Mouse (Mus musculus) CH12.LX (cell line): ENCODE data around the gene Syne1. TPM values are rescaled to one million over a fixed set of nuclear protein-coding genes. Genes with fewer than 3 reads are reported as not detected.

Experiments
- DNase-seq: peaks from one replicate; pipeline ENCODE4 v3.0.0-alpha.2; 2013; ENCODE audit errors: extremely low read depth
- H3K27ac ChIP-seq: 2 replicates; pipeline ENCODE4 v1.5.1; 2012; ENCODE audit warnings: low read depth, mild to moderate bottlenecking, control low read depth, moderate library complexity; ENCODE audit not compliant: insufficient read depth
- H3K27me3 ChIP-seq: replicated peaks from 2 replicates; pipeline ENCODE3; 2012; ENCODE audit warnings: inconsistent platforms
- H3K36me3 ChIP-seq, 2 experiments: replicated peaks in 1 of 2; 2 replicates each; pipeline versions ENCODE3 to v1.6.1; 2012; ENCODE audit warnings: inconsistent platforms in 1 of 2, low read length in 1 of 2, mild to moderate bottlenecking in 1 of 2, mixed read lengths in 1 of 2, moderate library complexity in 1 of 2; ENCODE audit not compliant: control insufficient read depth in 1 of 2, insufficient read depth in 1 of 2
- H3K4me1 ChIP-seq, 2 experiments: 2 replicates each; pipeline ENCODE4 v1.6.1; 2012; ENCODE audit warnings: inconsistent platforms in 1 of 2, moderate library complexity in 1 of 2; ENCODE audit not compliant: insufficient read depth in 2 of 2, control insufficient read depth in 1 of 2
- H3K4me2 ChIP-seq: 2 replicates; pipeline ENCODE4 v1.6.1; 2012; ENCODE audit warnings: low read depth, mild to moderate bottlenecking, control low read depth; ENCODE audit not compliant: poor library complexity, insufficient read depth, severe bottlenecking
- H3K4me3 ChIP-seq, 3 experiments: fragments of 150-350 bp in 1 of 3; sonication (generic) in 1 of 3; replicated peaks in 1 of 3; 2 replicates each; pipeline versions ENCODE3 to v1.5.1; 2011 to 2012; ENCODE audit warnings: low read depth in 2 of 3, low read length in 2 of 3, mild to moderate bottlenecking in 2 of 3, moderate library complexity in 2 of 3, control low read depth in 1 of 3, improper control_type of control experiment in 1 of 3, inconsistent platforms in 1 of 3, mixed read lengths in 1 of 3; ENCODE audit not compliant: poor library complexity in 1 of 3
- H3K79me2 ChIP-seq: replicated peaks from 2 replicates; pipeline ENCODE4 v1.6.1; 2012; ENCODE audit warnings: mild to moderate bottlenecking, moderate library complexity; ENCODE audit not compliant: control insufficient read depth, poor library complexity, insufficient read depth, severe bottlenecking; ENCODE audit errors: extremely low read depth
- H3K9ac ChIP-seq: 2 replicates; pipeline ENCODE4 v1.6.1; 2012; ENCODE audit warnings: low read depth, mild to moderate bottlenecking, control low read depth, moderate library complexity; ENCODE audit not compliant: insufficient read depth
- H3K9me3 ChIP-seq: replicated peaks from 2 replicates; pipeline ENCODE3; 2012; ENCODE audit warnings: low read length, inconsistent platforms, mixed read lengths
- BHLHE40 ChIP-seq: IDR thresholded peaks from 2 replicates; pipeline ENCODE4 v1.6.1; 2011; ENCODE audit warnings: mild to moderate bottlenecking, low read depth, low read length, improper control_type of control experiment
- E2F4 ChIP-seq: IDR thresholded peaks from 2 replicates; pipeline ENCODE4 v1.6.1; 2011; ENCODE audit warnings: low read depth, low read length, improper control_type of control experiment; ENCODE audit not compliant: insufficient replicate concordance
- ELF1 ChIP-seq: IDR thresholded peaks from 2 replicates; pipeline ENCODE4 v1.6.1; 2014; ENCODE audit warnings: low read depth, mild to moderate bottlenecking, inconsistent platforms, low read length, improper control_type of control experiment
- EP300 ChIP-seq: IDR thresholded peaks from 2 replicates; pipeline ENCODE4 v1.6.1; 2011; ENCODE audit warnings: low read length, improper control_type of control experiment
- ETS1 ChIP-seq: conservative IDR thresholded peaks from 2 replicates; pipeline ENCODE4 v1.6.1; 2012; ENCODE audit warnings: low read depth, mild to moderate bottlenecking, inconsistent platforms, low read length, improper control_type of control experiment, moderate library complexity
- GABPA ChIP-seq: IDR thresholded peaks from 2 replicates; pipeline ENCODE4 v1.6.1; 2012; ENCODE audit warnings: low read depth, low read length, improper control_type of control experiment, inconsistent platforms; ENCODE audit not compliant: insufficient replicate concordance
- HCFC1 ChIP-seq: IDR thresholded peaks from 2 replicates; pipeline ENCODE4 v1.6.1; 2012; ENCODE audit warnings: low read depth, mild to moderate bottlenecking, inconsistent platforms, low read length, improper control_type of control experiment
- IRF4 ChIP-seq: IDR thresholded peaks from 2 replicates; pipeline ENCODE4 v1.6.1; 2014; ENCODE audit warnings: low read depth, mild to moderate bottlenecking, inconsistent platforms, low read length, improper control_type of control experiment
- JUN ChIP-seq: IDR thresholded peaks from 2 replicates; pipeline ENCODE4 v1.6.1; 2011; ENCODE audit warnings: low read depth, mild to moderate bottlenecking, low read length, improper control_type of control experiment, moderate library complexity; ENCODE audit not compliant: insufficient read depth
- JUND ChIP-seq: conservative IDR thresholded peaks from 2 replicates; pipeline ENCODE4 v1.6.1; 2011; ENCODE audit warnings: low read depth, low read length, improper control_type of control experiment
- KAT2A ChIP-seq: IDR thresholded peaks from 2 replicates; pipeline ENCODE4 v1.6.1; 2012; ENCODE audit warnings: low read length, improper control_type of control experiment, inconsistent platforms; ENCODE audit not compliant: insufficient replicate concordance
- MAFK ChIP-seq: IDR thresholded peaks from 2 replicates; pipeline ENCODE4 v1.6.1; 2011; ENCODE audit warnings: low read length, improper control_type of control experiment; ENCODE audit not compliant: insufficient replicate concordance
- MAX ChIP-seq: IDR thresholded peaks from 2 replicates; pipeline ENCODE4 v1.6.1; 2011; ENCODE audit warnings: low read length, improper control_type of control experiment
- MAZ ChIP-seq: IDR thresholded peaks from 2 replicates; pipeline ENCODE4 v1.6.1; 2012; ENCODE audit warnings: low read depth, mild to moderate bottlenecking, inconsistent platforms, low read length, improper control_type of control experiment, moderate library complexity
- MXI1 ChIP-seq: IDR thresholded peaks from 2 replicates; pipeline ENCODE4 v1.6.1; 2011; ENCODE audit warnings: mild to moderate bottlenecking, low read depth, low read length, improper control_type of control experiment
- MYC ChIP-seq: IDR thresholded peaks from 2 replicates; pipeline ENCODE4 v1.6.1; 2011; ENCODE audit warnings: low read depth, mild to moderate bottlenecking, improper control_type of control experiment, low read length
- NELFE ChIP-seq: IDR thresholded peaks from 2 replicates; pipeline ENCODE4 v1.6.1; 2011; ENCODE audit warnings: low read depth, low read length, improper control_type of control experiment
- PAX5 ChIP-seq: IDR thresholded peaks from 2 replicates; pipeline ENCODE4 v1.6.1; 2012; ENCODE audit warnings: low read length, inconsistent platforms, mixed read lengths
- POLR2A ChIP-seq: IDR thresholded peaks from 2 replicates; pipeline ENCODE4 v1.6.1; 2011; ENCODE audit warnings: low read depth, mild to moderate bottlenecking, improper control_type of control experiment, low read length
- RAD21 ChIP-seq: IDR thresholded peaks from 2 replicates; pipeline ENCODE4 v1.6.1; 2011; ENCODE audit warnings: low read depth, mild to moderate bottlenecking, low read length, improper control_type of control experiment, moderate library complexity
- RCOR1 ChIP-seq: conservative IDR thresholded peaks from 2 replicates; pipeline ENCODE4 v1.6.1; 2012; ENCODE audit warnings: low read depth, mild to moderate bottlenecking, inconsistent platforms, low read length, improper control_type of control experiment
- SMC3 ChIP-seq: IDR thresholded peaks from 2 replicates; pipeline ENCODE4 v1.6.1; 2011; ENCODE audit warnings: low read depth, low read length, improper control_type of control experiment
- TBP ChIP-seq: conservative IDR thresholded peaks from 2 replicates; pipeline ENCODE4 v1.6.1; 2011; ENCODE audit warnings: low read depth, low read length, improper control_type of control experiment
- TCF12 ChIP-seq: IDR thresholded peaks from 2 replicates; pipeline ENCODE4 v1.6.1; 2014; ENCODE audit warnings: low read depth, mild to moderate bottlenecking, inconsistent platforms, low read length, improper control_type of control experiment
- UBTF ChIP-seq: IDR thresholded peaks from 2 replicates; pipeline ENCODE4 v1.6.1; 2012; ENCODE audit warnings: low read depth, mild to moderate bottlenecking, inconsistent platforms, low read length, improper control_type of control experiment, moderate library complexity
- USF1 ChIP-seq: IDR thresholded peaks from 2 replicates; pipeline ENCODE4 v1.6.1; 2014; ENCODE audit warnings: low read depth, mild to moderate bottlenecking, inconsistent platforms, low read length, improper control_type of control experiment
- ZC3H11A ChIP-seq: IDR thresholded peaks from 2 replicates; pipeline ENCODE4 v1.6.1; 2012; ENCODE audit warnings: low read depth, mild to moderate bottlenecking, inconsistent platforms, low read length, improper control_type of control experiment
- ZMIZ1 ChIP-seq: IDR thresholded peaks from 2 replicates; pipeline ENCODE4 v1.6.1; 2012; ENCODE audit warnings: low read depth, mild to moderate bottlenecking, inconsistent platforms, low read length, improper control_type of control experiment
- dilution Hi-C: fragments of 300-500 bp; cut with MboI; formaldehyde crosslinking; loops from 2 replicates; pipeline ENCODE4 v1.14.3; 2020; ENCODE audit warnings: low sequenced_read_pairs; ENCODE audit not compliant: extremely low pct_unique_long_range_greater_than_20kb, extremely low pct_ligation_motif_present
- in situ Hi-C: fragments of 300-500 bp; cut with MboI; formaldehyde crosslinking; loops from 3 replicates; pipeline ENCODE4 v1.14.3; 2019; ENCODE audit warnings: low sequenced_read_pairs, low pct_ligation_motif_present, low pct_unique_long_range_greater_than_20kb, mixed read lengths
- polyA plus RNA-seq: library from polyadenylated mRNA; unstranded; fragments of >175 nt; gene quantifications from 2 replicates; pipeline ENCODE4 v1.2.1, GENCODE M21; 2012; ENCODE audit warnings: low read depth; ENCODE audit not compliant: insufficient read length
- total RNA-seq, 2 experiments: library from RNA; depleted of rRNA; stranded (reverse); fragments of 300-350 nt in 1 of 2; fragments of >200 nt in 1 of 2; gene quantifications; 2 replicates each; pipeline ENCODE4 v1.2.3; 2012 to 2014

Gene Syne1
- total and polyA plus RNA-seq, 3 experiments: 3.1 to 7.6 (median 3.6) TPM

DNA sequence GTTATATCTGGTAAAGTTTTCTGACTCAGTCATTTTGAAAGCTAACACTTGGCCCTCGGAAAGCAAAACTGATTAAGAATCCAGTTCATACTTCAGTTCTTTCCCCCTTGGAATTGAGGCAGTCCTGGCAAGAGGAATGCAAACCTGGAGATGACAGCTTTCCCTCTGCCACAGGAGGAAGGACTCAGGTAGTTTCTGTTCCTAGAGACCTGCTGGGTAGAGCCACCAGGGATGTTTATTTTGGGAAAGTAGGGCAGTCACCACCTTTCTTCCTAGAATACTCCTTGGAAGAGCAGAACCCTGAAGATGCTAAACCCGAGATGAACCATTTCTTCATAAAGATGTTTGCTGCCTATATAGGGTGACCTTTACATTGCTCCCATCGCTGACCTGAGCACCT is 383.8 kb downstream of the Syne1 start:
- dilution Hi-C loops: no loop called here
- peaks cover 0 to 31% of the 10 kb centered on the region in 2 experiments for H3K36me3 ChIP-seq
- no peaks in the 10 kb centered on the region for H3K79me2 ChIP-seq
- peaks cover 3% of the 10 kb centered on the region for H3K9me3 ChIP-seq
- H3K9ac ChIP-seq: no peak overlapping the region
- H3K4me3 ChIP-seq: no peak overlapping the region
- no peak overlapping the region for H3K4me2 ChIP-seq
- peaks cover 0 to 6% of the 10 kb centered on the region in 2 experiments; a peak in 2 of 4 replicates for H3K4me1 ChIP-seq
- H3K27me3 ChIP-seq: no peaks in the 10 kb centered on the region
- TF ChIP-seq MAFK (no peak), UBTF (no peak), MXI1 (no peak), RAD21 (no peak), BHLHE40 (no peak), ZC3H11A (no peak), E2F4 (no peak), KAT2A (no peak), TCF12 (no peak), JUND (no peak), MAX (no peak), TBP (no peak), PAX5 (no peak), MAZ (no peak), MYC (no peak), POLR2A (no peak)
- H3K27ac ChIP-seq: no peak overlapping the region
- no peak for DNase-seq
- in situ Hi-C loops: loop anchor here (25.0 kb wide), 2 partner anchors 555 to 755 kb away; partner anchors contain the start of gene Esr1

DNA sequence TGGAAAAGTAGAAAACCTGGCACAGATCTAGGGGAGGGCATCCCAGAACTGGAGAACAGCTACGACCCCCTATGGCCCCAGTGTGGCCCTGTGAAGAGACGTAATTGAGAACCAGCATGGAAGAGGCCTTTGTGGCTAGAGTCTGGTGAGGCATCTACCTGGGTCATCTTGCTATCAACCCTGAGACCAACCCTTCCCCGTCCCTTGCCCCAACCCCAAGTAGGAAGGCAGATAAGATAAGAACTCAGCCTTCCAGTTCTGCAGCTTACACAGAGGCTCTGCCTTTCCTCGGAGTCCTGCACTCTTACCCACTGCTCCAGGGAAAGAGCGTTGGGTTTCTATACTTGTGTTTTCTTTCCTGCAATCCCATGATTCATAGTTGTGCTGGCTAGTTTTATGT is 385.8 kb downstream of the Syne1 start:
- dilution Hi-C loops (no loop called here), in situ Hi-C loops (loop anchor here (25.0 kb wide), 2 partner anchors 553 to 753 kb away; partner anchors contain the start of gene Esr1)
- no peak overlapping the region for H3K9ac ChIP-seq
- H3K36me3 ChIP-seq: peaks cover 0 to 29% of the 10 kb centered on the region in 2 experiments
- TF ChIP-seq ELF1 (no peak), KAT2A (no peak), IRF4 (no peak), UBTF (no peak), EP300 (no peak), E2F4 (no peak), MXI1 (no peak), RAD21 (no peak), TBP (no peak), GABPA (no peak), NELFE (no peak), RCOR1 (no peak), ZMIZ1 (no peak), SMC3 (no peak), JUND (no peak), HCFC1 (no peak), JUN (no peak), ETS1 (no peak), MAZ (no peak), USF1 (no peak)
- H3K4me3 ChIP-seq: no peak overlapping the region
- H3K4me2 ChIP-seq: no peak overlapping the region
- H3K4me1 ChIP-seq: peaks cover 0 to 8% of the 10 kb centered on the region in 2 experiments; a peak in 2 of 4 replicates
- H3K9me3 ChIP-seq: peaks cover under 1% of the 10 kb centered on the region
- no peaks in the 10 kb centered on the region for H3K27me3 ChIP-seq
- no peak for DNase-seq
- H3K27ac ChIP-seq: no peak overlapping the region
- no peaks in the 10 kb centered on the region for H3K79me2 ChIP-seq
